ENCODE assay signal across 10 mouse cellular contexts in the genomic region with DNA sequence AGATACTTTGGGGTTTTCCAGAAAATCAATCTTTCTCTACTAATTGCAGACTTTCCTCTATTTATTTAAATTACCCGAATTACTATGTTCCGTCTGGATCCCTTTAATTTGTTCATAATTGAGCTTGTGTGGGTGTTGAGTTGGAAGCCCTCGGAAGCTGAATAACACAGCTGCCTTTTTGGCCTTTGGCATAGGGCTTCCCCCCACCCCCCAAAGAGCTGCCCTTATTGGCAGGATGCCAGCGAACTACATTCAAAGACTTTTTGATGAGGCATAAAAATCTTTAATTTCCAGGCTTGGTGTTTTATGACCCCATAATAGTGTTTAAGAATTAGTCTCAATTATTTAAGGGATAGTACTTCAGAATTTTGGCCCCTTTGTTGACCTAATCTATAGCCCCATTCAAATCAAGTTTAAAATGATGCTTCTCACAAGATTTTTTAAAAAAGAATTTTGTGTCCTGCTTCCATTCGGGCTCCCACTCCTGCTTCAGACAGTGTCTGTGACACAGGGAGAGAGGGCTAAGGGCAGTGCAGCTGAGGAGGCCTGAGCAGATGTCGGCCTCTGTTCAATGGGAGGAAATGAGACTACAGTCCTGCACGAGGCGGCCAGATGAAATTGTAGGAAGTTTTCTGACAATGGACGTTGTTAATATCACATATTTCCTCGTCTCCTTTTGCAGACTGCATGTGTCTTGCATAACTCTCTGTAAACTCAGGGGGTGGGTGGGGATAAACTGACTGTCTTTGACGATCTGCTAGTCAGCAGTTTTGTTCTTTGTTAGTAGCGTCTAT.
DNase-seq lines count a peak whose midpoint lies in the region; ATAC-seq lines count a peak whose summit lies in the region.
"Had no signal": no experiment of that assay in that cellular context is flagged by ENCODE, and none has a peak within 500 bp of the region (broad histone marks: within the 10 kb centered on the region; RNA-seq: fewer than 3 reads in every experiment).

No protein-coding gene starts in this region.

- peaks cover 2% of the 10 kb centered on the region; the same call in 1 of the 2 replicates for H3K4me1 ChIP-seq in forebrain, embryonic 16.5 days (replicated peaks; ENCODE audit: control insufficient read depth, insufficient read depth, low read length)
- peaks cover 6% of the 10 kb centered on the region; the same call in 1 of the 2 replicates for H3K4me1 ChIP-seq in forebrain, embryonic 15.5 days

- no peak overlapping the region for H3K9ac ChIP-seq in forebrain, embryonic 16.5 days (replicated peaks; ENCODE audit: low read depth, low read length)
- H3K9ac ChIP-seq in forebrain, embryonic 15.5 days (replicated peaks): no peak overlapping the region
- H3K9ac ChIP-seq: hindbrain, embryonic 15.5 days had no signal

- no peaks in the 10 kb centered on the region for H3K36me3 ChIP-seq in forebrain, embryonic 16.5 days (ENCODE audit: control insufficient read depth, insufficient read depth)
- H3K36me3 ChIP-seq in forebrain, embryonic 15.5 days: no peaks in the 10 kb centered on the region
- H3K36me3 ChIP-seq: hindbrain, embryonic 15.5 days had no signal

- H3K9me3 ChIP-seq in forebrain, embryonic 16.5 days (ENCODE audit: control insufficient read depth, low read length): no peaks in the 10 kb centered on the region
- no peaks in the 10 kb centered on the region for H3K9me3 ChIP-seq in forebrain, embryonic 15.5 days
- H3K9me3 ChIP-seq: hindbrain, embryonic 15.5 days had no signal

- ATAC-seq in forebrain, embryonic 16.5 days: peak; percentile 63
- ATAC-seq in forebrain, embryonic 15.5 days (replicated peaks): no peak; the same call in 1 of the 2 replicates

- peak; percentile 59 for DNase-seq in left cerebral cortex, postnatal 4 days
- no peak for DNase-seq in left cerebral cortex, postnatal 25 days (ENCODE audit: low spot score in 2 of 2)
- peak; percentile 63 for DNase-seq in forelimb bud, embryonic 11.5 days (ENCODE audit: low read depth, low spot score)
- peak; percentile 38 for DNase-seq in lung, postnatal 10 days
- DNase-seq in frontal cortex, postnatal 25 days (ENCODE audit: low spot score in 2 of 2): no peak
- DNase-seq in layer of hippocampus, postnatal 36 days: no peak

- H3K27ac ChIP-seq in forebrain, embryonic 16.5 days (ENCODE audit: low read length): no peak overlapping the region
- no peak overlapping the region for H3K27ac ChIP-seq in forebrain, embryonic 15.5 days (replicated peaks)
- H3K27ac ChIP-seq: hindbrain, embryonic 15.5 days had no signal

- intact Hi-C loops in left cerebral cortex, postnatal 4 days (cut with DNase I): no loop called here
- intact Hi-C loops in left cerebral cortex, postnatal 25 days (cut with DNase I): no loop called here

- H3K4me3 ChIP-seq in forebrain, embryonic 16.5 days (replicated peaks; ENCODE audit: low read length): no peak overlapping the region
- no peak overlapping the region for H3K4me3 ChIP-seq in forebrain, embryonic 15.5 days
- H3K4me3 ChIP-seq: hindbrain, embryonic 15.5 days had no signal

- 34% methylated on average over 12 of the region's 12 CpGs for WGBS in forebrain, embryonic 16.5 days
- WGBS in forebrain, embryonic 15.5 days: 30% methylated on average over 12 of the region's 12 CpGs

- H3K4me2 ChIP-seq in forebrain, embryonic 16.5 days (ENCODE audit: low read length): no peak overlapping the region
- no peak overlapping the region for H3K4me2 ChIP-seq in forebrain, embryonic 15.5 days (replicated peaks)
- H3K4me2 ChIP-seq: hindbrain, embryonic 15.5 days; liver, embryonic 11.5 days had no signal

- no peaks in the 10 kb centered on the region for H3K27me3 ChIP-seq in forebrain, embryonic 16.5 days (replicated peaks; ENCODE audit: control insufficient read depth, insufficient read depth, low read length)
- no peaks in the 10 kb centered on the region for H3K27me3 ChIP-seq in forebrain, embryonic 15.5 days
- H3K27me3 ChIP-seq: hindbrain, embryonic 15.5 days had no signal

Comparison
In these comparisons a context has a peak if more than half of its experiments do, and no peak if none do; other contexts are left out.
1. DNase-seq: peak in left cerebral cortex, postnatal 4 days (single experiment), forelimb bud, embryonic 11.5 days (single experiment) and lung, postnatal 10 days (single experiment); none in left cerebral cortex, postnatal 25 days (0 of 2), frontal cortex, postnatal 25 days (0 of 2) and layer of hippocampus, postnatal 36 days (0 of 2).